Mouse (Mus musculus) stomach, embryonic 14.5 days (tissue): ENCODE data around the gene Mapk8ip3. TPM values are rescaled to one million over a fixed set of nuclear protein-coding genes. Genes with fewer than 3 reads are reported as not detected.

Experiments
- ATAC-seq: fragments of 200-750 bp; cut with Nextera tagmentation; 2 replicates; pipeline ENCODE4 v1.8.0; 2017; ENCODE audit warnings: low read depth, moderate TSS enrichment; ENCODE audit not compliant: insufficient number of reproducible peaks, insufficient read depth, low FRiP score
- H3K27ac ChIP-seq: fragments of 300-500 bp; sonication (generic); 2 replicates; pipeline ENCODE4 v1.5.1; 2014; ENCODE audit warnings: mild to moderate bottlenecking, low read length, moderate library complexity, mixed read lengths
- H3K27me3 ChIP-seq: fragments of 300-500 bp; sonication (generic); 2 replicates; pipeline ENCODE4 v1.6.1; 2014; ENCODE audit warnings: low read length, control low read depth, mixed read lengths; ENCODE audit not compliant: control insufficient read depth, insufficient read depth
- H3K36me3 ChIP-seq: fragments of 300-500 bp; sonication (generic); 2 replicates; pipeline ENCODE4 v1.6.1; 2014; ENCODE audit warnings: mild to moderate bottlenecking, control low read depth, low read length, moderate library complexity, mixed read lengths; ENCODE audit not compliant: control insufficient read depth, insufficient read depth
- H3K4me1 ChIP-seq: fragments of 300-500 bp; sonication (generic); 2 replicates; pipeline ENCODE4 v1.6.1; 2014; ENCODE audit warnings: low read length, control low read depth, mixed read lengths; ENCODE audit not compliant: control insufficient read depth, insufficient read depth
- H3K4me2 ChIP-seq: fragments of 300-500 bp; sonication (generic); replicated peaks from 2 replicates; pipeline ENCODE4 v1.6.1; 2014; ENCODE audit warnings: low read depth, low read length, control low read depth
- H3K4me3 ChIP-seq: fragments of 300-500 bp; sonication (generic); 2 replicates; pipeline ENCODE4 v1.5.1; 2014; ENCODE audit warnings: low read depth, low read length, control low read depth
- H3K9ac ChIP-seq: fragments of 300-500 bp; sonication (generic); replicated peaks from 2 replicates; pipeline ENCODE4 v1.6.1; 2014; ENCODE audit warnings: low read depth, mild to moderate bottlenecking, control low read depth, low read length, moderate library complexity, mixed read lengths
- H3K9me3 ChIP-seq: fragments of 300-500 bp; sonication (generic); 2 replicates; pipeline ENCODE4 v1.6.1; 2016; ENCODE audit warnings: low read depth, low read length, control low read depth; ENCODE audit not compliant: control insufficient read depth
- WGBS: fragments of 180-500 bp; shearing (Covaris S2); extraction: QIAGEN DNeasy Blood & Tissue Kit; methylation state at CpG from one replicate; pipeline ENCODE4 v1.1.7; 2014; 5-methylcytosine and 5-hydroxymethylcytosine counted together
- polyA plus RNA-seq: library from polyadenylated mRNA; unstranded; fragments of >200 nt; fragmentation: Nextera tagmentation; extraction: Ambion mirVana; gene quantifications from 2 replicates; pipeline ENCODE4 v1.2.1, GENCODE M21; 2014

Mapk8ip3 gene
- polyA plus RNA-seq, 1 experiment from 2014 or later: 42.9 TPM

GRCm38 (mm10) chr17:24923246-24923645, 13.5 kb downstream of the Mapk8ip3 start:
- H3K4me3 ChIP-seq: no peak overlapping the region
- no peak overlapping the region for H3K27ac ChIP-seq
- H3K9ac ChIP-seq: no peak overlapping the region
- H3K9me3 ChIP-seq: no peaks in the 10 kb centered on the region
- no peaks in the 10 kb centered on the region for H3K27me3 ChIP-seq
- H3K4me2 ChIP-seq: no peak overlapping the region
- no peak for ATAC-seq
- peaks cover 86% of the 10 kb centered on the region for H3K36me3 ChIP-seq
- 100% methylated on average over 1 of the region's 1 CpGs for WGBS
- no peaks in the 10 kb centered on the region for H3K4me1 ChIP-seq

- no peaks in the 10 kb centered on the region for H3K9me3 ChIP-seq
- H3K27ac ChIP-seq: no peak overlapping the region
- H3K4me1 ChIP-seq: no peaks in the 10 kb centered on the region
- H3K4me2 ChIP-seq: no peak overlapping the region
- no peak for ATAC-seq
- no peaks in the 10 kb centered on the region for H3K27me3 ChIP-seq
- no peak overlapping the region for H3K9ac ChIP-seq
- no peak overlapping the region for H3K4me3 ChIP-seq
- peaks cover 83% of the 10 kb centered on the region for H3K36me3 ChIP-seq
Observed at GRCm38 (mm10) chr17:24913984-24914383, 22.8 kb downstream of the Mapk8ip3 start.

- H3K36me3 ChIP-seq: peaks cover 88% of the 10 kb centered on the region
- 93% methylated on average over 2 of the region's 2 CpGs for WGBS
- no peak overlapping the region for H3K4me2 ChIP-seq
- H3K4me3 ChIP-seq: no peak overlapping the region
- no peak for ATAC-seq
- H3K9me3 ChIP-seq: no peaks in the 10 kb centered on the region
- H3K27ac ChIP-seq: no peak overlapping the region
- H3K27me3 ChIP-seq: no peaks in the 10 kb centered on the region
- H3K4me1 ChIP-seq: no peaks in the 10 kb centered on the region
- H3K9ac ChIP-seq: no peak overlapping the region
Observed at GRCm38 (mm10) chr17:24907591-24907990, 29.2 kb downstream of the Mapk8ip3 start.

GRCm38 (mm10) chr17:24903767-24904166, 33.0 kb downstream of the Mapk8ip3 start:
- H3K4me1 ChIP-seq: no peaks in the 10 kb centered on the region
- H3K27me3 ChIP-seq: no peaks in the 10 kb centered on the region
- peaks cover 96% of the 10 kb centered on the region for H3K36me3 ChIP-seq
- H3K9me3 ChIP-seq: no peaks in the 10 kb centered on the region
- no peak overlapping the region for H3K4me2 ChIP-seq
- no peak for ATAC-seq
- no peak overlapping the region for H3K9ac ChIP-seq
- no peak overlapping the region for H3K27ac ChIP-seq
- H3K4me3 ChIP-seq: no peak overlapping the region
- 83% methylated on average over 9 of the region's 9 CpGs for WGBS

- H3K4me1 ChIP-seq: no peaks in the 10 kb centered on the region
Observed at GRCm38 (mm10) chr17:24902671-24903474, 33.9 kb downstream of the Mapk8ip3 start.

GRCm38 (mm10) chr17:24902124-24902523, 34.7 kb downstream of the Mapk8ip3 start:
- Histone ChIP-seq H3K9me3 (no peaks in the 10 kb centered on the region), H3K36me3 (peaks cover 95% of the 10 kb centered on the region), H3K4me1 (peaks cover 1% of the 10 kb centered on the region; the same call in 1 of the 2 replicates), H3K4me3 (no peak overlapping the region), H3K27ac (no peak overlapping the region), H3K4me2 (no peak overlapping the region), H3K27me3 (no peaks in the 10 kb centered on the region), H3K9ac (no peak overlapping the region)
- no peak for ATAC-seq
- 89% methylated on average over 5 of the region's 5 CpGs for WGBS

More at GRCm38 (mm10) chr17:24902671-24903474, 33.9 kb downstream of the Mapk8ip3 start:
- WGBS: 67% methylated on average over 9 of the region's 9 CpGs
- H3K9me3 ChIP-seq: no peaks in the 10 kb centered on the region
- H3K4me3 ChIP-seq: no peak overlapping the region
- no peaks in the 10 kb centered on the region for H3K27me3 ChIP-seq
- peaks cover 97% of the 10 kb centered on the region for H3K36me3 ChIP-seq
- no peak overlapping the region for H3K4me2 ChIP-seq
- H3K9ac ChIP-seq: no peak overlapping the region
- no peak overlapping the region for H3K27ac ChIP-seq
- peak; percentile 56; the same call in 1 of the 2 replicates for ATAC-seq

- no peak overlapping the region for H3K9ac ChIP-seq
- no peak for ATAC-seq
- H3K4me3 ChIP-seq: no peak overlapping the region
- no peak overlapping the region for H3K27ac ChIP-seq
- H3K4me2 ChIP-seq: no peak overlapping the region
- peaks cover 74% of the 10 kb centered on the region for H3K36me3 ChIP-seq
- WGBS: 94% methylated on average over 6 of the region's 6 CpGs
- no peaks in the 10 kb centered on the region for H3K27me3 ChIP-seq
- H3K9me3 ChIP-seq: no peaks in the 10 kb centered on the region
- peaks cover 5% of the 10 kb centered on the region; the same call in 1 of the 2 replicates for H3K4me1 ChIP-seq
Observed at GRCm38 (mm10) chr17:24900014-24900413, 36.8 kb downstream of the Mapk8ip3 start.

- WGBS: 88% methylated on average over 5 of the region's 5 CpGs
- no peak overlapping the region for H3K27ac ChIP-seq
- peaks cover 67% of the 10 kb centered on the region for H3K36me3 ChIP-seq
- H3K4me1 ChIP-seq: peaks cover 7% of the 10 kb centered on the region
- no peak for ATAC-seq
- H3K4me3 ChIP-seq: no peak overlapping the region
- no peaks in the 10 kb centered on the region for H3K27me3 ChIP-seq
- H3K4me2 ChIP-seq: no peak overlapping the region
- H3K9ac ChIP-seq: no peak overlapping the region
- H3K9me3 ChIP-seq: no peaks in the 10 kb centered on the region
Observed at GRCm38 (mm10) chr17:24899153-24899552, 37.6 kb downstream of the Mapk8ip3 start.
